Mouse (Mus musculus) stomach, embryonic 14.5 days (tissue): ENCODE measurements at regions not wholly inside any gene's neighbourhood (a gene's known extent, or its start where the extent isn't known, plus 50 kb on each side); places are given as distances from the start of the nearest gene placed in this dataset.

Experiments used
- ATAC-seq: fragments of 200-750 bp; cut with Nextera tagmentation; 2 replicates; pipeline ENCODE4 v1.8.0; 2017; ENCODE audit warnings: low read depth, moderate TSS enrichment; ENCODE audit not compliant: insufficient number of reproducible peaks, insufficient read depth, low FRiP score
- H3K27ac ChIP-seq: fragments of 300-500 bp; sonication (generic); 2 replicates; pipeline ENCODE4 v1.5.1; 2014; ENCODE audit warnings: mild to moderate bottlenecking, low read length, moderate library complexity, mixed read lengths
- H3K27me3 ChIP-seq: fragments of 300-500 bp; sonication (generic); 2 replicates; pipeline ENCODE4 v1.6.1; 2014; ENCODE audit warnings: low read length, control low read depth, mixed read lengths; ENCODE audit not compliant: control insufficient read depth, insufficient read depth
- H3K36me3 ChIP-seq: fragments of 300-500 bp; sonication (generic); 2 replicates; pipeline ENCODE4 v1.6.1; 2014; ENCODE audit warnings: mild to moderate bottlenecking, control low read depth, low read length, moderate library complexity, mixed read lengths; ENCODE audit not compliant: control insufficient read depth, insufficient read depth
- H3K4me1 ChIP-seq: fragments of 300-500 bp; sonication (generic); 2 replicates; pipeline ENCODE4 v1.6.1; 2014; ENCODE audit warnings: low read length, control low read depth, mixed read lengths; ENCODE audit not compliant: control insufficient read depth, insufficient read depth
- H3K4me2 ChIP-seq: fragments of 300-500 bp; sonication (generic); replicated peaks from 2 replicates; pipeline ENCODE4 v1.6.1; 2014; ENCODE audit warnings: low read depth, low read length, control low read depth
- H3K4me3 ChIP-seq: fragments of 300-500 bp; sonication (generic); 2 replicates; pipeline ENCODE4 v1.5.1; 2014; ENCODE audit warnings: low read depth, low read length, control low read depth
- H3K9ac ChIP-seq: fragments of 300-500 bp; sonication (generic); replicated peaks from 2 replicates; pipeline ENCODE4 v1.6.1; 2014; ENCODE audit warnings: low read depth, mild to moderate bottlenecking, control low read depth, low read length, moderate library complexity, mixed read lengths
- H3K9me3 ChIP-seq: fragments of 300-500 bp; sonication (generic); 2 replicates; pipeline ENCODE4 v1.6.1; 2016; ENCODE audit warnings: low read depth, low read length, control low read depth; ENCODE audit not compliant: control insufficient read depth
- WGBS: fragments of 180-500 bp; shearing (Covaris S2); extraction: QIAGEN DNeasy Blood & Tissue Kit; methylation state at CpG from one replicate; pipeline ENCODE4 v1.1.7; 2014; 5-methylcytosine and 5-hydroxymethylcytosine counted together

GRCm38 (mm10) chr14:28626951-28627350, 122.4 kb downstream of the Wnt5a start:
- Histone ChIP-seq H3K4me1 (no peaks in the 10 kb centered on the region), H3K27ac (no peak overlapping the region), H3K9me3 (no peaks in the 10 kb centered on the region), H3K36me3 (no peaks in the 10 kb centered on the region), H3K27me3 (no peaks in the 10 kb centered on the region), H3K4me3 (no peak overlapping the region), H3K9ac (no peak overlapping the region), H3K4me2 (no peak overlapping the region)
- 80% methylated on average over 3 of the region's 3 CpGs for whole genome bisulfite sequencing
- ATAC-seq, result no peak

- Histone ChIP-seq H3K4me2 (no peak overlapping the region), H3K9ac (no peak overlapping the region), H3K4me3 (no peak overlapping the region)
These were observed 130.6 kb downstream of the Wnt5a start for GRCm38 (mm10) chr14:28635175-28635574.

GRCm38 (mm10) chr14:28639056-28639455, 134.5 kb downstream of the Wnt5a start:
- H3K9ac ChIP-seq, result no peak overlapping the region
- 78% methylated on average over 5 of the region's 5 CpGs for WGBS
- no peak for ATAC-seq
- H3K4me3 ChIP-seq, result no peak overlapping the region
- H3K27me3 ChIP-seq, result no peaks in the 10 kb centered on the region
- no peak overlapping the region for H3K27ac ChIP-seq
- H3K4me2 ChIP-seq, result no peak overlapping the region
- H3K9me3 ChIP-seq, result no peaks in the 10 kb centered on the region
- H3K4me1 ChIP-seq, result no peaks in the 10 kb centered on the region
- H3K36me3 ChIP-seq, result no peaks in the 10 kb centered on the region

More at GRCm38 (mm10) chr14:28635175-28635574, 130.6 kb downstream of the Wnt5a start:
- Histone ChIP-seq H3K9me3 (no peaks in the 10 kb centered on the region), H3K36me3 (no peaks in the 10 kb centered on the region), H3K27ac (no peak overlapping the region), H3K27me3 (no peaks in the 10 kb centered on the region), H3K4me1 (no peaks in the 10 kb centered on the region)
- no peak for ATAC-seq

GRCm38 (mm10) chr14:28645807-28646206, 141.3 kb downstream of the Wnt5a start:
- no peaks in the 10 kb centered on the region for H3K4me1 ChIP-seq
- H3K27ac ChIP-seq, result no peak overlapping the region
- H3K27me3 ChIP-seq, result no peaks in the 10 kb centered on the region
- H3K4me2 ChIP-seq, result no peak overlapping the region
- no peaks in the 10 kb centered on the region for H3K36me3 ChIP-seq
- no peak overlapping the region for H3K4me3 ChIP-seq
- no peak overlapping the region for H3K9ac ChIP-seq
- ATAC-seq, result no peak
- 59% methylated on average over 2 of the region's 2 CpGs for WGBS
- no peaks in the 10 kb centered on the region for H3K9me3 ChIP-seq

GRCm38 (mm10) chr14:28649411-28649810, 144.9 kb downstream of the Wnt5a start:
- Histone ChIP-seq H3K4me3 (no peak overlapping the region), H3K36me3 (no peaks in the 10 kb centered on the region), H3K9me3 (no peaks in the 10 kb centered on the region), H3K27ac (no peak overlapping the region), H3K9ac (no peak overlapping the region), H3K27me3 (no peaks in the 10 kb centered on the region), H3K4me1 (no peaks in the 10 kb centered on the region), H3K4me2 (no peak overlapping the region)
- no peak for ATAC-seq

- ATAC-seq, result no peak
- Histone ChIP-seq H3K4me1 (no peaks in the 10 kb centered on the region), H3K9me3 (no peaks in the 10 kb centered on the region), H3K9ac (no peak overlapping the region), H3K27ac (no peak overlapping the region), H3K4me2 (no peak overlapping the region), H3K36me3 (no peaks in the 10 kb centered on the region), H3K4me3 (no peak overlapping the region), H3K27me3 (no peaks in the 10 kb centered on the region)
- 57% methylated on average over 10 of the region's 10 CpGs for WGBS
These were observed 148.7 kb downstream of the Wnt5a start for GRCm38 (mm10) chr14:28653059-28653930.

- Histone ChIP-seq H3K9ac (no peak overlapping the region), H3K27me3 (no peaks in the 10 kb centered on the region), H3K9me3 (no peaks in the 10 kb centered on the region), H3K4me2 (no peak overlapping the region), H3K4me3 (no peak overlapping the region), H3K4me1 (no peaks in the 10 kb centered on the region), H3K36me3 (no peaks in the 10 kb centered on the region), H3K27ac (no peak overlapping the region)
- no peak for ATAC-seq
- WGBS, result 91% methylated on average over 8 of the region's 8 CpGs
These were observed 152.7 kb downstream of the Wnt5a start for GRCm38 (mm10) chr14:28657216-28657615.

GRCm38 (mm10) chr14:28660872-28661588, 156.5 kb downstream of the Wnt5a start:
- Histone ChIP-seq H3K36me3 (no peaks in the 10 kb centered on the region), H3K9me3 (no peaks in the 10 kb centered on the region), H3K9ac (no peak overlapping the region), H3K27me3 (no peaks in the 10 kb centered on the region), H3K4me2 (no peak overlapping the region), H3K27ac (no peak overlapping the region), H3K4me1 (0 out of 2 replicates have a peak, but pooled peaks cover 8% of the 10 kb centered on the region), H3K4me3 (no peak overlapping the region)
- 83% methylated on average over 5 of the region's 5 CpGs for WGBS
- no peak for ATAC-seq
